Mouse (Mus musculus) kidney, adult 2 months (tissue): ENCODE measurements around the gene Sez6.

Source experiments
- CTCF ChIP-seq: fragments of 200-500 bp; conservative IDR thresholded peaks from 2 replicates; pipeline ENCODE4 v1.5.1; 2011; ENCODE audit warnings: low read depth, mild to moderate bottlenecking, control low read depth, low read length, moderate library complexity, mixed read lengths; ENCODE audit not compliant: insufficient read depth, insufficient read length
- POLR2A ChIP-seq: fragments of 200-500 bp; IDR thresholded peaks from one replicate; pipeline ENCODE4 v1.6.1; 2011; ENCODE audit warnings: low read depth, low read length, control low read depth

GRCm38 (mm10) chr11:77956428-77956827 is 25.8 kb downstream of the Sez6 start:
- TF ChIP-seq CTCF (no peak), POLR2A (no peak)
